Mouse (Mus musculus) embryonic facial prominence, embryonic 12.5 days (tissue): ENCODE data around the gene Hist2h2be. TPM values are rescaled to one million over a fixed set of nuclear protein-coding genes. Genes with fewer than 3 reads are reported as not detected.

Source experiments
- ATAC-seq: fragments of 200-750 bp; cut with Nextera tagmentation; 2 replicates; pipeline ENCODE4 v1.8.0; 2017; ENCODE audit not compliant: insufficient number of reproducible peaks, insufficient read depth, low FRiP score, low TSS enrichment
- H3K27ac ChIP-seq: fragments of 300-500 bp; sonication (generic); 2 replicates; pipeline ENCODE4 v1.5.1; 2016; ENCODE audit warnings: mild to moderate bottlenecking
- H3K27me3 ChIP-seq: fragments of 300-500 bp; sonication (generic); 2 replicates; pipeline ENCODE4 v1.6.1; 2016; ENCODE audit warnings: mild to moderate bottlenecking, moderate library complexity
- H3K36me3 ChIP-seq: fragments of 300-500 bp; sonication (generic); 2 replicates; pipeline ENCODE4 v1.6.1; 2016; ENCODE audit warnings: mild to moderate bottlenecking
- H3K4me1 ChIP-seq: fragments of 300-500 bp; sonication (generic); 2 replicates; pipeline ENCODE4 v1.6.1; 2016
- H3K4me2 ChIP-seq: fragments of 300-500 bp; sonication (generic); replicated peaks from 2 replicates; pipeline ENCODE4 v1.6.1; 2016; ENCODE audit warnings: mild to moderate bottlenecking, moderate library complexity
- H3K4me3 ChIP-seq: fragments of 300-500 bp; sonication (generic); 2 replicates; pipeline ENCODE4 v1.5.1; 2016; ENCODE audit warnings: mild to moderate bottlenecking
- H3K9ac ChIP-seq: fragments of 300-500 bp; sonication (generic); 2 replicates; pipeline ENCODE4 v1.6.1; 2016; ENCODE audit warnings: mild to moderate bottlenecking, moderate library complexity
- H3K9me3 ChIP-seq: fragments of 300-500 bp; sonication (generic); 2 replicates; pipeline ENCODE4 v1.6.1; 2016; ENCODE audit warnings: mild to moderate bottlenecking, moderate library complexity
- WGBS: fragments of 180-500 bp; shearing (Covaris S2); methylation state at CpG from one replicate; pipeline ENCODE4 v1.1.7; 2016; 5-methylcytosine and 5-hydroxymethylcytosine counted together
- polyA plus RNA-seq: library from polyadenylated mRNA; unstranded; fragments of >200 nt; fragmentation: Nextera tagmentation; extraction: Ambion mirVana; gene quantifications from 2 replicates; pipeline ENCODE4 v1.2.1, GENCODE M21; 2016

Hist2h2be gene
- polyA plus RNA-seq, 1 experiment from 2014 or later = 11.7 TPM

DNA sequence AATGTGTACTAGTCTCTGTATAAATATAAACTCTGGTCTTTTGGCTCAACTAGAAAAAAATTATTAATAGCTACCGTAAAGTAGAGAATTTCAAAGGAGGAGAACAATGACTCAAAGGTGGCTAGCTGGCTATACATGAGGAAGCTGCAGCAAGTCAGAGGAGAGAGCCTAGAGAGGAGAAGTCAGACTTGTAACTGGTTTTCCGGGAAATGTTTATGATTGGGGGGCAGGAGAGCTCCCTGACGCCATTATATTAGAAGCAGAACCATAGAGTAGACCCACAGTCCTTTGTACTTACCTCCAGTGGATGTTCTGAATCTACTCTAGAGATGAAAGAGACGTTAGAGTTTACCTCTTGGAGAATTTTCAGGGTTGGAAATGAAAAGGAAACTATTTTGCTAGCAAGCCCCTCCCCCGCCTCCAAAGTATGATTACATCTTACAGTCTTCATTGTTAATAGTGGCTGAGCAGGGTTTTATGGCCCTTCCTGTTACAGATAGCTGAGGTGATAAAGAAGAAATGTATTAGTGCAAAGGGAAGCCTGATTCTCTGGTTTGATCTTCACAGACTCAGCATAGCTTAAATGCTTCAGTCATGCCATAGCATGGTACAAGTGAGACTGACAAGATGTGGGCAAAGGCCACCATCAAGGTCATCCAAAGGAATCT, 35.1 kb downstream of the Hist2h2be start:
- Histone ChIP-seq H3K27ac (no peak overlapping the region), H3K27me3 (no peaks in the 10 kb centered on the region), H3K9ac (no peak overlapping the region), H3K9me3 (no peaks in the 10 kb centered on the region), H3K36me3 (no peaks in the 10 kb centered on the region), H3K4me3 (no peak overlapping the region), H3K4me1 (no peaks in the 10 kb centered on the region), H3K4me2 (no peak overlapping the region)
- no peak for ATAC-seq
- WGBS = 75% methylated on average over 5 of the region's 5 CpGs

DNA sequence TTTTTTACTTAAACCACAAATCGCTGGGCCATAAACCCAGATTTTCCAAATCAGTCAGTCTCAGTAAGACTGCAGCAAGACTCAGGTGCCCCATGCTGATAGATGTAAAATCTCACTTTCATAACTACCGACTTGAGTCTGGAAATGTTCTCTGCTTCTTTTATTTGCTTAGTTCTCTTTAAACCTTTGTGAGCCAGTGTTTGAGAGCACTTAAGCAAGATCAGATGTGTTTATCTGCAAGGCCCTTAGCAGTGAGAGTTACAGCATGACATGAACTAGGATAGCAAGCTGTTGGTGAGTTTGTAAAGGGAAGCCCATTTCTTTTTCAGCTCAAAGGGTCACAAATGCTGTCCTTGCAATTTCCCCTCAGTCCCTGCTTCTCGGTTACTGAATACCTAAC, 36.3 kb downstream of the Hist2h2be start:
- Histone ChIP-seq H3K36me3 (no peaks in the 10 kb centered on the region), H3K9me3 (no peaks in the 10 kb centered on the region), H3K27ac (no peak overlapping the region), H3K4me1 (peaks cover 6% of the 10 kb centered on the region; the same call in 1 of the 2 replicates), H3K4me2 (no peak overlapping the region), H3K4me3 (no peak overlapping the region), H3K27me3 (no peaks in the 10 kb centered on the region), H3K9ac (no peak overlapping the region)
- 60% methylated on average over 3 of the region's 3 CpGs for WGBS
- no peak for ATAC-seq

DNA sequence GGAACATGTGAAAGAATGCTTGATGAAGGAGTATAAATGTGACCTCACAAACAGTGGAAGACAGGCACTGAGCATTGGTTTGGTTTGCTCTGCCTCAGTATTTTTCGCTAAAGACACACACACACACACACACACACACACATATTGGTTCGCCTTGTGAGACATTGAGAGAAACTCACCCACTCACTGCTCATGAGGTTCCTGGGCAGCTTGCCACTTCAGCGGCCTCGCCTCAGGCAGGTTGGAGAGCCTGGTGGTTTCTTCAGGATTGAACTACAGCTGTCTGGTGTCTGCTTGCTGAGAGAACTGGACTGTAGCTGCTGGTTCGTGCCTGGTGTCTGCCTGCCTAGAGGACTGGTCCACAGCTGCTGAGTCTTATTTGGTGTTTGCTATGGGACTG, 39.3 kb downstream of the Hist2h2be start:
- Histone ChIP-seq H3K27me3 (no peaks in the 10 kb centered on the region), H3K4me3 (no peak overlapping the region), H3K27ac (no peak overlapping the region), H3K4me1 (peaks cover 17% of the 10 kb centered on the region; the same call in 1 of the 2 replicates), H3K36me3 (no peaks in the 10 kb centered on the region), H3K9me3 (no peaks in the 10 kb centered on the region), H3K9ac (no peak overlapping the region), H3K4me2 (no peak overlapping the region)
- ATAC-seq = no peak
- WGBS = 91% methylated on average over 5 of the region's 5 CpGs

DNA sequence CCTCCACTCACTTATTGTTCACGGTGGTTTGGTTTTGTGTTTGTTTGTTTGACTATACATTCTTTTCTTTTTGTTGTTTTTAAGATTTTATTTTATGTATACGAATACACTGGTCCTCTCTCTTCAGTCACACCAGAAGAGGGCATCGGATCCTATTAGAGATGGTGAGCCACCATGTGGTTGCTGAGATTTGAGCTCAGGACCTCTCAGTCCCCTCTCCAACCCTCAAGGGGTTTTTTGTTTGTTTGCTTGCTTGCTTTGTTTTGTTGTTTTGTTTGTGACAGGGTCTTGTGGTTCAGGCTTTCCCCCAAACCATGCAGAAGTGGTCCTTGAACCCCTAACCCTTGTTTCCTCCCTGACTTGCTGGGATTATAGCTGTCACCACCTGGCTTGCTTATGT, 40.7 kb downstream of the Hist2h2be start:
- no peak for ATAC-seq
- 54% methylated on average over 3 of the region's 3 CpGs for WGBS
- H3K4me3 ChIP-seq = peak overlapping the region; percentile 58

DNA sequence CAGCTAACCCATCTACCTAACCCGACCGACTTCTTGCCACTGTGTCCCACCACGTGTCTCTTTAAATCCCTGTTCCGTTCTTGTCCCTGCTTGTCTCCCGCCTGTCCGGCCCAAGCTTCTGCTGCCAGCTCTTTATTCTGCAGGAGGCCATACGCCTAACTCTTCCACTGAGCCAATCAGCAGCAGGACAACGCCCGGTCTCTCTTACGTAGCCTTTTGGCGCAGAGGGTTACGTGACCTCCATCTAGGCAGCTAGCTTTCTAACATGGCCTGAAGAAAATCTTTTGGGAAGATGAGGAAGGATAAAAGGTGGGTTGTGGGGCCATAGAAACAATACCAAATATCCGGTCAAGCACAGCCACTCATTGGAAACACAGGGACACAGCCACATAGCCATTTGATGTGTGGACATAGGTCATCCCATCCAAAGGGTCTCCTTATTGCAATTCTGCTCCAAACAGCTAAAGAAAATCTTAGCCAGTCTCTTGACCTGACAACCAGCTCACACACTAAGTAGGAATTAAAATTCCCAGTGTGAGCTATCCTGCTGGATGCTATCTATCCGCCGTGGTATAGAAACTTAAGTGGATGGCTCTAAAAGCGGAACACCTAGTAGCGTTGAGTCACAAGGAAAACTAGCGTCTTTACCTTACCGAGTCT, 41.4 kb downstream of the Hist2h2be start:
- 2% methylated on average over 19 of the region's 19 CpGs for WGBS
- Histone ChIP-seq H3K27ac (peak overlapping the region; percentile 99), H3K27me3 (no peaks in the 10 kb centered on the region), H3K4me3 (peak overlapping the region; percentile 58), H3K4me2 (peak overlapping the region; percentile 88), H3K9me3 (no peaks in the 10 kb centered on the region), H3K9ac (peak overlapping the region; percentile 85), H3K4me1 (peaks cover 17% of the 10 kb centered on the region; the same call in 1 of the 2 replicates), H3K36me3 (no peaks in the 10 kb centered on the region)
- peak; percentile 73 for ATAC-seq

More for the DNA sequence above, 40.7 kb downstream of the Hist2h2be start:
- Histone ChIP-seq H3K36me3 (no peaks in the 10 kb centered on the region), H3K9ac (peak overlapping the region; percentile 85; the same call in 1 of the 2 replicates), H3K4me2 (peak overlapping the region; percentile 88), H3K9me3 (no peaks in the 10 kb centered on the region), H3K27ac (peak overlapping the region; percentile 99), H3K27me3 (no peaks in the 10 kb centered on the region), H3K4me1 (peaks cover 17% of the 10 kb centered on the region; the same call in 1 of the 2 replicates)

DNA sequence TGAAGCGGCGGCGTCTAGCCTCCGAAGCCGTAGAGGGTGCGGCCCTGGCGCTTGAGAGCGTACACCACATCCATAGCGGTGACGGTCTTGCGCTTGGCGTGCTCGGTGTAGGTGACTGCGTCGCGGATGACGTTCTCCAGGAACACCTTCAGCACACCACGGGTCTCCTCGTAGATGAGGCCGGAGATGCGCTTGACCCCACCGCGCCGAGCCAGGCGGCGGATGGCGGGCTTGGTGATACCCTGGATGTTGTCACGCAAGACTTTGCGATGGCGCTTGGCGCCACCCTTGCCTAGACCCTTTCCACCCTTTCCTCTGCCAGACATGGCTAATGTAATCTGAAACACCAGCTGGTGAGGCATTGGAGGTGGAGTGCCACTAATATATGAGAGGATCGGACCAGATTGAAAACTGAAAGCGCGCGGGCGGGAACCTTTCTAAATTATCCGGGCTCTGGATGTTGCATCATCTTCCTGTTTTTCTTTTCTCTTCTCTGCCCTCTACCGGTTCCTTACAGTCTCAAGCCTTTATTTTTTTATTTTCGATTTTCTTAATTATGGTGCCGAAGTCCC, 42.1 kb downstream of the Hist2h2be start, which contains the start of gene Hist2h4:
Hist2h4 (minus strand) TSS at position 333 of the 572 bp plus-strand sequence.
- peak within 1 kb of the TSS; percentile 88 for H3K4me2 ChIP-seq
- ATAC-seq = peak; percentile 81
- peak within 1 kb of the TSS; percentile 58 for H3K4me3 ChIP-seq
- WGBS = under 1% methylated on average over 38 of the region's 40 CpGs
- H3K27ac ChIP-seq = peak within 1 kb of the TSS; percentile 99
- H3K9ac ChIP-seq = peak within 1 kb of the TSS; percentile 85
- no peaks in the 10 kb centered on the region for H3K36me3 ChIP-seq
- H3K9me3 ChIP-seq = no peaks in the 10 kb centered on the region
- peaks cover 24% of the 10 kb centered on the region for H3K4me1 ChIP-seq
- H3K27me3 ChIP-seq = no peaks in the 10 kb centered on the region

DNA sequence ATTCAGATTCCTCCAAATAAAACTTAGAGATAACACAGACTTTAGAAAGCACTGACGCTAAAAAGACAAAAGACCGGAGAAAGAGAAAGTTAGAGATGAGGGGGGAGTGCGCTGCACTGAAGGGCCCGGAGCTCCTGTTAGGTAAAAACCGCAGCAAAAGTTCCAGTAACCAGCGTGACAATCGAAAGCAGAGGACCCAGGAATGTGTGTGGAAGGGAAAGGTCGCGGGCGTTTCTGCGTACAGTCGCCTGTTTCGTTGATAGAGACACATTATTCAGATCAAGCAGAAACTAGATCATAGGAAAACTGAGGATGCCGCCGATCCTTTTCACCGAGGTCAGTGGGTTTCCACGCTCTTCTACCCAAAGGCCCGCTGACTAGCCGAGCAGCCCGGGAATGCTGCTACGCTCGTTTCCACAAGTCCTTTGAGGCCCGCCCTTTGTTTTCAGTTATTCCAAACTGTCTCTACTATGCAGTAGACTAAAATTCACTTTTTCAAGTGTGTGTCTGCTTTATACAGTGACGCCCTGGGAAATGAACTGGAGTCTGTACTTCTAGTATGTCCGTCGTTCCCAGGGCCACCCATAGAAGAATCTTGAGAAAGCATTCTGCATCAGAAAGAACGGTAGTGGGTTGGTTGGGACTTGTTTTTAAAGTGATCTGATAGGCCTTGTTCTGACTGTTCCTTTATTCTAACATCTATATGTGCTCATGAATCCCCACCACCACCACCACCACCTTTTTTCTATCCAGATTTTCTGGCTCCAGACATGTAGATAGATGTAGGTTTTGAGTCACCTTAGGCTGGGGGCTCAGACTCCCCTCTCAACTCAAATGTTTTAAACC, 42.9 kb downstream of the Hist2h2be start:
- Histone ChIP-seq H3K4me1 (peaks cover 25% of the 10 kb centered on the region), H3K4me3 (peak overlapping the region; percentile 58), H3K9ac (peak overlapping the region; percentile 64), H3K4me2 (peak overlapping the region; percentile 88), H3K27me3 (no peaks in the 10 kb centered on the region), H3K36me3 (no peaks in the 10 kb centered on the region), H3K9me3 (no peaks in the 10 kb centered on the region), H3K27ac (peak overlapping the region; percentile 99)
- ATAC-seq = no peak
- WGBS = 6% methylated on average over 27 of the region's 27 CpGs

DNA sequence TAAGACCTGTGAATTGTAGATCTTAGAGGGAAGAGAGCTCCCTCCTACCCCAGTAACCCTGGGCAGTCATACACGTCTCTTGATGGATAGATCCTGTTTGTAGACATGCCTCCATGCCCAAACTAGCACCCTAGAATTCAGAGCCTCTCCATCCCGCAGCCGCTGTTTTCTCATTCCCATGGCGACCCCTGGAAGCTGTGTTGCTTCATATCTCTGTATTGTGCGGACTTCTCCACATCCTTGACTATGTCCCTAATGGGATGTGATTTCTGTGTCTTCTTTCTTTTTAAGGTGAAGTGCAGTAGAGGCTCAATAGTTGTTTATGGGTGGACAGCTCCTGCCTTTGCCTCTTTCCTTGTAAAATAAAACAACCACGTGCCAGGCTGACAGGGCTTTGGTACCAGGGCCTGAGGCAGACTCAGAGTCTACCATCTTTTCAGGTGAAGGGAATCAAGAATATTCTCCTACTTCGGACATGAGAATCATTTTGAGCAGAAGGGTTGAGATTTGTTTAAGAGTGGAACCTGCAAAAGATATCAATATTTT, 43.6 kb downstream of the Hist2h2be start:
- H3K4me3 ChIP-seq = peak overlapping the region; percentile 58
- peak overlapping the region; percentile 64; the same call in 1 of the 2 replicates for H3K9ac ChIP-seq
- H3K9me3 ChIP-seq = no peaks in the 10 kb centered on the region
- no peaks in the 10 kb centered on the region for H3K36me3 ChIP-seq
- H3K27me3 ChIP-seq = no peaks in the 10 kb centered on the region
- WGBS = 77% methylated on average over 7 of the region's 7 CpGs
- ATAC-seq = no peak
- H3K4me1 ChIP-seq = peaks cover 25% of the 10 kb centered on the region
- H3K27ac ChIP-seq = peak overlapping the region; percentile 99
- peak overlapping the region; percentile 88 for H3K4me2 ChIP-seq

DNA sequence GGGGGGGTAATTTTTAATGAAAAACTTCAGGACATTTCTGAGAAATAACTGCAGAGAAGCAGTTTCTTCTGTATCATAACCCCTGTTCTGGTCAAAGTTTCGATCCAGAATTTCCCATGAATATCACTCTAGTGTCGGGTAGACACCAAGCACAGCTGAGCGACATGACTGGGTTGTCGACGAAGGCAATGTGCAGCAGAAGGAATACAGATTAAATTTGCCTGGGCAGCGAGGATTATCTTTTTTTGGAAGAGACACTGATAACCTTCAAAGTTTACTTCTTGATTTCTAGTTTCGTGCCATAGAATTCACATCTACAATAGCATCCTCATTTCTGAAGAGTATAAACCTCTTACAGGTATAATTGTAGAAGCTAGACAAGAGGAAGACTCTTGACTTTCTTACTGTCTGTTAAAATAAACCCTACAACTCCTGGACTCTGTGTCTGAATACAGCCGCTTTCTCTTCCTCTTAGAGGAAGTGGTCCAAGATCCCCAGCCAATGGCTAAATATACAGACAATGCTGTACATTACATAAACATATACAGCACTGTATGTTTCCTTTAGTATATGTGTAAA, 45.3 kb downstream of the Hist2h2be start:
- H3K9ac ChIP-seq = no peak overlapping the region
- no peaks in the 10 kb centered on the region for H3K9me3 ChIP-seq
- H3K4me2 ChIP-seq = no peak overlapping the region
- no peaks in the 10 kb centered on the region for H3K36me3 ChIP-seq
- no peak for ATAC-seq
- no peak overlapping the region for H3K27ac ChIP-seq
- H3K4me3 ChIP-seq = no peak overlapping the region
- peaks cover 25% of the 10 kb centered on the region for H3K4me1 ChIP-seq
- 85% methylated on average over 8 of the region's 8 CpGs for WGBS
- H3K27me3 ChIP-seq = no peaks in the 10 kb centered on the region

DNA sequence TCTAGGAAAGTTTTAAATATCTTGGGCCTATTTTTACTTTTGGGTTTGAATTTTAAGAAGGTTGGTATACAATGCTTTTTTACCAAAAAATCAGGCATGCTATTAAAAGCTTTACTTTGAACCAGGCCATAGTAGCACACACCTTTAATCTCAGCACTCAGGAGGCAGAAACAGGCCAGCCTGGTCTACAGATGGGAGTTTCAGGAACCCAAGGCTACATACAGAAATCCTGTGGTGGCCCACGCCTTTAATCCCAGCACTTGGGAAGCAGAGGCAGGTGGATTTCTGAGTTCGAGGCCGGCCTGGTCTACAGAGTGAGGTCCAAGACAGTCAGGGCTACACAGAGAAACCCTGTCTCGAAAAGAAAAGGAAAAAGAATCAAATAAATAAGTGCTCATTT, 46.6 kb downstream of the Hist2h2be start:
- no peak overlapping the region; the same call in 1 of the 2 replicates for H3K9ac ChIP-seq
- H3K27me3 ChIP-seq = no peaks in the 10 kb centered on the region
- H3K36me3 ChIP-seq = no peaks in the 10 kb centered on the region
- peak overlapping the region; percentile 95 for H3K27ac ChIP-seq
- no peaks in the 10 kb centered on the region for H3K9me3 ChIP-seq
- 77% methylated on average over 4 of the region's 4 CpGs for WGBS
- H3K4me2 ChIP-seq = peak overlapping the region; percentile 36; the same call in 1 of the 2 replicates
- peaks cover 17% of the 10 kb centered on the region for H3K4me1 ChIP-seq
- no peak for ATAC-seq
- no peak overlapping the region for H3K4me3 ChIP-seq
